Mouse (Mus musculus): ENCODE measurements around the gene Psma5. TPM values are rescaled to one million over a fixed set of nuclear protein-coding genes. Genes with fewer than 3 reads are reported as not detected.
"Not testable (repeated sequence)": the region's sequence is repeated elsewhere in the genome, so short reads cannot be mapped to it uniquely, and the experiment has no call there.

Gene Psma5
- polyA plus RNA-seq, 1 experiment from 2014 or later, result 254 TPM

GRCm38 (mm10) chr3:108231646-108232045 is 25.1 kb upstream of the Psma5 start:
- Histone ChIP-seq H3K36me3 (ENCODE audit: insufficient read depth, low read length) (no peaks in the 10 kb centered on the region), H3K4me1 (replicated peaks; ENCODE audit: insufficient read depth, low read length) (peaks cover 8% of the 10 kb centered on the region; the same call in 1 of the 2 replicates), H3K4me2 (ENCODE audit: low read length) (no peak overlapping the region), H3K4me3 (replicated peaks; ENCODE audit: low read depth, low read length) (no peak overlapping the region), H3K27me3 (ENCODE audit: insufficient read depth, low read length) (peaks cover 5% of the 10 kb centered on the region; the same call in 1 of the 2 replicates), H3K9ac (ENCODE audit: low read depth, low read length) (no peak overlapping the region), H3K27ac (no peak overlapping the region), H3K9me3 (replicated peaks; ENCODE audit: low read length) (no peaks in the 10 kb centered on the region)
- DNase-seq (ENCODE audit: low spot score), result no peak
- no peak for TF ChIP-seq CTCF (IDR thresholded peaks at IDR 0.05; ENCODE audit: low read depth)
- ATAC-seq (replicated peaks; ENCODE audit: low FRiP score, low read depth), result no peak
- WGBS, result 69% methylated on average over 4 of the region's 4 CpGs

GRCm38 (mm10) chr3:108237474-108238102 is 19.1 kb upstream of the Psma5 start:
- WGBS, result 92% methylated on average over 4 of the region's 4 CpGs
- not testable (repeated sequence) for DNase-seq (ENCODE audit: low spot score); H3K4me2 ChIP-seq (ENCODE audit: low read length)

GRCm38 (mm10) chr3:108241243-108241839 is 15.4 kb upstream of the Psma5 start:
- ATAC-seq (replicated peaks; ENCODE audit: low FRiP score, low read depth) (no peak), DNase-seq (ENCODE audit: low spot score) (no peak)
- no peak overlapping the region for H3K9ac ChIP-seq (ENCODE audit: low read depth, low read length)
- no peak overlapping the region for H3K4me2 ChIP-seq (ENCODE audit: low read length)
- no peaks in the 10 kb centered on the region for H3K27me3 ChIP-seq (ENCODE audit: insufficient read depth, low read length)
- no peak overlapping the region for H3K27ac ChIP-seq
- H3K4me1 ChIP-seq (replicated peaks; ENCODE audit: insufficient read depth, low read length), result no peaks in the 10 kb centered on the region
- no peaks in the 10 kb centered on the region for H3K9me3 ChIP-seq (replicated peaks; ENCODE audit: low read length)
- no peak overlapping the region for H3K4me3 ChIP-seq (replicated peaks; ENCODE audit: low read depth, low read length)
- TF ChIP-seq CTCF (IDR thresholded peaks at IDR 0.05; ENCODE audit: low read depth), result no peak
- WGBS, result 88% methylated on average over 3 of the region's 3 CpGs
- no peaks in the 10 kb centered on the region for H3K36me3 ChIP-seq (ENCODE audit: insufficient read depth, low read length)

More at GRCm38 (mm10) chr3:108237474-108238102, 19.1 kb upstream of the Psma5 start:
- H3K36me3 ChIP-seq (ENCODE audit: insufficient read depth, low read length); H3K4me1 ChIP-seq (replicated peaks; ENCODE audit: insufficient read depth, low read length); H3K4me3 ChIP-seq (replicated peaks; ENCODE audit: low read depth, low read length); H3K9me3 ChIP-seq (replicated peaks; ENCODE audit: low read length); H3K27me3 ChIP-seq (ENCODE audit: insufficient read depth, low read length); H3K9ac ChIP-seq (ENCODE audit: low read depth, low read length); H3K27ac ChIP-seq; ATAC-seq (replicated peaks; ENCODE audit: low FRiP score, low read depth): not testable (repeated sequence)

GRCm38 (mm10) chr3:108246857-108247256 is 9.9 kb upstream of the Psma5 start:
- Histone ChIP-seq H3K4me1 (replicated peaks; ENCODE audit: insufficient read depth, low read length) (no peaks in the 10 kb centered on the region), H3K36me3 (ENCODE audit: insufficient read depth, low read length) (no peaks in the 10 kb centered on the region), H3K4me3 (replicated peaks; ENCODE audit: low read depth, low read length) (no peak overlapping the region), H3K27ac (no peak overlapping the region), H3K9ac (ENCODE audit: low read depth, low read length) (no peak overlapping the region), H3K27me3 (ENCODE audit: insufficient read depth, low read length) (no peaks in the 10 kb centered on the region), H3K9me3 (replicated peaks; ENCODE audit: low read length) (no peaks in the 10 kb centered on the region), H3K4me2 (ENCODE audit: low read length) (no peak overlapping the region)
- ATAC-seq (replicated peaks; ENCODE audit: low FRiP score, low read depth) (no peak), DNase-seq (ENCODE audit: low spot score) (no peak)
- 81% methylated on average over 2 of the region's 2 CpGs for WGBS
- no peak for TF ChIP-seq CTCF (IDR thresholded peaks at IDR 0.05; ENCODE audit: low read depth)

GRCm38 (mm10) chr3:108257831-108258500 is 1.2 kb downstream of the Psma5 start:
- peak overlapping the region; percentile 86 for H3K9ac ChIP-seq (ENCODE audit: low read depth, low read length)
- DNase-seq (ENCODE audit: low spot score) (no peak), ATAC-seq (replicated peaks; ENCODE audit: low FRiP score, low read depth) (no peak)
- peak overlapping the region; percentile 91 for H3K4me2 ChIP-seq (ENCODE audit: low read length)
- TF ChIP-seq CTCF (IDR thresholded peaks at IDR 0.05; ENCODE audit: low read depth), result no peak
- WGBS, result 65% methylated on average over 3 of the region's 3 CpGs
- H3K36me3 ChIP-seq (ENCODE audit: insufficient read depth, low read length), result peaks cover 9% of the 10 kb centered on the region; the same call in 1 of the 2 replicates
- peaks cover 6% of the 10 kb centered on the region for H3K4me1 ChIP-seq (replicated peaks; ENCODE audit: insufficient read depth, low read length)
- no peaks in the 10 kb centered on the region for H3K27me3 ChIP-seq (ENCODE audit: insufficient read depth, low read length)
- H3K4me3 ChIP-seq (replicated peaks; ENCODE audit: low read depth, low read length), result peak overlapping the region; percentile 90
- no peak overlapping the region for H3K27ac ChIP-seq
- no peaks in the 10 kb centered on the region for H3K9me3 ChIP-seq (replicated peaks; ENCODE audit: low read length)

- Histone ChIP-seq H3K4me2 (ENCODE audit: low read length) (no peak overlapping the region), H3K4me1 (replicated peaks; ENCODE audit: insufficient read depth, low read length) (peaks cover 6% of the 10 kb centered on the region), H3K36me3 (ENCODE audit: insufficient read depth, low read length) (peaks cover 13% of the 10 kb centered on the region; the same call in 1 of the 2 replicates), H3K9ac (ENCODE audit: low read depth, low read length) (no peak overlapping the region), H3K4me3 (replicated peaks; ENCODE audit: low read depth, low read length) (no peak overlapping the region), H3K9me3 (replicated peaks; ENCODE audit: low read length) (no peaks in the 10 kb centered on the region), H3K27me3 (ENCODE audit: insufficient read depth, low read length) (no peaks in the 10 kb centered on the region), H3K27ac (no peak overlapping the region)
- 76% methylated on average over 3 of the region's 3 CpGs for WGBS
- ATAC-seq (replicated peaks; ENCODE audit: low FRiP score, low read depth) (no peak), DNase-seq (ENCODE audit: low spot score) (no peak)
- no peak for TF ChIP-seq CTCF (IDR thresholded peaks at IDR 0.05; ENCODE audit: low read depth)
Measured at GRCm38 (mm10) chr3:108259319-108259718, 2.6 kb downstream of the Psma5 start.

GRCm38 (mm10) chr3:108279495-108279894 is 22.8 kb downstream of the Psma5 start:
- not testable (repeated sequence) for H3K27me3 ChIP-seq (ENCODE audit: insufficient read depth, low read length); H3K27ac ChIP-seq; H3K9ac ChIP-seq (ENCODE audit: low read depth, low read length); H3K4me3 ChIP-seq (replicated peaks; ENCODE audit: low read depth, low read length); DNase-seq (ENCODE audit: low spot score); H3K9me3 ChIP-seq (replicated peaks; ENCODE audit: low read length); H3K4me2 ChIP-seq (ENCODE audit: low read length); ATAC-seq (replicated peaks; ENCODE audit: low FRiP score, low read depth); H3K4me1 ChIP-seq (replicated peaks; ENCODE audit: insufficient read depth, low read length)
- whole genome bisulfite sequencing, result 83% methylated on average over 5 of the region's 5 CpGs
- H3K36me3 ChIP-seq (ENCODE audit: insufficient read depth, low read length), result peaks cover 23% of the 10 kb centered on the region; the same call in 1 of the 2 replicates

Measured in kidney, postnatal 0 days (tissue).